18 mouse cellular contexts compared by ENCODE assay signal in genomic region chr13:35835669-35836068, GRCm38 (mm10).
DNase-seq lines count a peak whose midpoint lies in the region; ATAC-seq and TF ChIP-seq lines count a peak whose summit lies in the region.
"Had no signal": no experiment of that assay in that cellular context is flagged by ENCODE, and none has a peak within 500 bp of the region (broad histone marks: within the 10 kb centered on the region; RNA-seq: fewer than 3 reads in every experiment).

No protein-coding gene starts in this region.

- no peak for TF ChIP-seq CTCF in lung, adult 2 months (IDR thresholded peaks at IDR 0.05; ENCODE audit: insufficient read depth, low read length)

- H3K27ac ChIP-seq in heart, embryonic 15.5 days = 0 out of 2 replicates have a peak overlapping the region, but pooled peaks have one; percentile 24
- no peak overlapping the region for H3K27ac ChIP-seq in heart, embryonic 10.5 days
- H3K27ac ChIP-seq in lung, embryonic 15.5 days = peak overlapping the region; percentile 61; the same call in 1 of the 2 replicates
- H3K27ac ChIP-seq: embryonic facial prominence, embryonic 12.5 days; hindbrain, embryonic 10.5 days; limb, embryonic 10.5 days had no signal

- H3K9me3 ChIP-seq in heart, embryonic 15.5 days (replicated peaks) = no peaks in the 10 kb centered on the region
- no peaks in the 10 kb centered on the region for H3K9me3 ChIP-seq in heart, embryonic 10.5 days
- no peaks in the 10 kb centered on the region for H3K9me3 ChIP-seq in lung, embryonic 15.5 days
- H3K9me3 ChIP-seq: embryonic facial prominence, embryonic 12.5 days; hindbrain, embryonic 10.5 days; limb, embryonic 10.5 days had no signal

- no peaks in the 10 kb centered on the region for H3K36me3 ChIP-seq in heart, embryonic 15.5 days
- H3K36me3 ChIP-seq in heart, embryonic 10.5 days = peaks cover 5% of the 10 kb centered on the region; the same call in 1 of the 2 replicates
- peaks cover 3% of the 10 kb centered on the region; the same call in 1 of the 2 replicates for H3K36me3 ChIP-seq in lung, embryonic 15.5 days
- H3K36me3 ChIP-seq: embryonic facial prominence, embryonic 12.5 days had no signal

- ATAC-seq in heart, embryonic 15.5 days (replicated peaks; ENCODE audit: insufficient number of reproducible peaks, insufficient read depth, low FRiP score, low read depth) = no peak
- no peak; the same call in 1 of the 2 replicates for ATAC-seq in lung, embryonic 15.5 days (ENCODE audit: borderline replicate concordance, extremely low read depth, low FRiP score, low TSS enrichment)
- ATAC-seq: forebrain, postnatal 0 days had no signal

- TF ChIP-seq POLR2A in lung, adult 2 months (IDR thresholded peaks at IDR 0.05; ENCODE audit: borderline replicate concordance, extremely low read depth, low read depth, low read length) = no peak

- no peak overlapping the region for H3K4me2 ChIP-seq in heart, embryonic 15.5 days
- no peak overlapping the region for H3K4me2 ChIP-seq in lung, embryonic 15.5 days
- H3K4me2 ChIP-seq: embryonic facial prominence, embryonic 12.5 days; midbrain, embryonic 11.5 days had no signal

- no peak overlapping the region for H3K9ac ChIP-seq in heart, embryonic 15.5 days
- no peak overlapping the region for H3K9ac ChIP-seq in lung, embryonic 15.5 days
- H3K9ac ChIP-seq: embryonic facial prominence, embryonic 12.5 days; forebrain, postnatal 0 days had no signal

- H3K4me3 ChIP-seq in heart, embryonic 15.5 days = no peak overlapping the region
- no peak overlapping the region for H3K4me3 ChIP-seq in heart, embryonic 10.5 days
- H3K4me3 ChIP-seq in lung, embryonic 15.5 days = no peak overlapping the region
- no peak overlapping the region for H3K4me3 ChIP-seq in lung, adult 2 months (replicated peaks; ENCODE audit: extremely low read depth, low read depth, low read length)
- H3K4me3 ChIP-seq: embryonic facial prominence, embryonic 12.5 days; hindbrain, embryonic 10.5 days; limb, embryonic 10.5 days had no signal

- H3K27me3 ChIP-seq in heart, embryonic 15.5 days = no peaks in the 10 kb centered on the region
- no peaks in the 10 kb centered on the region for H3K27me3 ChIP-seq in heart, embryonic 10.5 days (ENCODE audit: insufficient read depth, poor library complexity, severe bottlenecking)
- H3K27me3 ChIP-seq in lung, embryonic 15.5 days = no peaks in the 10 kb centered on the region
- H3K27me3 ChIP-seq: embryonic facial prominence, embryonic 12.5 days had no signal

- no peak for DNase-seq in heart, embryonic 10.5 days (ENCODE audit: low spot score)
- no peak for DNase-seq in lung, adult 2 months
- DNase-seq in c-Kit-positive CD71-positive TER-119-positive erythroid progenitor cells, embryonic 14.5 days (ENCODE audit: low spot score) = peak; percentile 57
- peak; percentile 23 for DNase-seq in lung, postnatal 25 days (ENCODE audit: low spot score)
- no peak for DNase-seq in ovary, adult 18-20 months (ENCODE audit: low spot score)
- DNase-seq in gastrocnemius, adult 18-20 months (ENCODE audit: low spot score) = no peak
- DNase-seq: cerebellum, adult 9-11 months; forebrain, postnatal 0 days; kidney, adult 8-10 months; layer of hippocampus, adult 9-11 months; right cerebral cortex, postnatal 4 days; thymus, postnatal 14 days had no signal

- peaks cover 27% of the 10 kb centered on the region for H3K4me1 ChIP-seq in heart, embryonic 15.5 days (replicated peaks)
- peaks cover 32% of the 10 kb centered on the region for H3K4me1 ChIP-seq in heart, embryonic 10.5 days
- peaks cover 22% of the 10 kb centered on the region for H3K4me1 ChIP-seq in lung, embryonic 15.5 days
- H3K4me1 ChIP-seq in lung, adult 2 months (ENCODE audit: control insufficient read depth, insufficient read depth, low read length) = no peaks in the 10 kb centered on the region

- WGBS in heart, embryonic 15.5 days = 42% methylated on average over 7 of the region's 7 CpGs
- WGBS in heart, embryonic 10.5 days = 51% methylated on average over 7 of the region's 7 CpGs
- 59% methylated on average over 7 of the region's 7 CpGs for WGBS in lung, embryonic 15.5 days
- WGBS in lung, adult 2 months = 59% methylated on average over 7 of the region's 7 CpGs

Comparison
In these comparisons a context has a peak if more than half of its experiments do, and no peak if none do; other contexts are left out.
1. DNase-seq: peak in c-Kit-positive CD71-positive TER-119-positive erythroid progenitor cells, embryonic 14.5 days (single experiment) and lung, postnatal 25 days (single experiment); none in heart, embryonic 10.5 days (single experiment), lung, adult 2 months (single experiment), ovary, adult 18-20 months (single experiment) and gastrocnemius, adult 18-20 months (single experiment).